Mouse (Mus musculus): ENCODE results near the gene Etv6. TPM values are rescaled to one million over a fixed set of nuclear protein-coding genes. Genes with fewer than 3 reads are reported as not detected.

Etv6 gene
- total RNA-seq, 1 experiment from 2014 or later = 22.7 TPM

DNA sequence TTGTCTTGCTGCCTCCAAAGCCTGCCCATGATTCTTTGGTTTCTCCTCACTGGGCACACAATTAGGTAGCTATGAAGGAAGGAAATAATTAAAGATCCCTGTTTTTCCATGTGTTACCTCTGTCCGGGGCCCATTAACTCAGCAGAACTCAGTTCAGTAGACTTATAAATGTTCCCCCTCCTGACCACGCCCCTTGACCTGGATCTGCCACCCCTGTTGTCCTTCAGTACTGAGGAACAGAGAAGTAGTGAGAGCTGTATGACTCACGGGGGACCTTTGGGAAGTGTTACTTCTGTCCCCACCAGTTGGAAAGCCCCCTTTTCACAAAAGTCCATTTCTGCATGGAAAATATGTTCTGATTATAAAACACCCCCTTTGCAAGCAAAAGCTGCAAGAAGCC is 226.4 kb downstream of the Etv6 start:
- ATAC-seq (ENCODE audit: extremely low read depth, insufficient number of reproducible peaks, low FRiP score, poor library complexity, severe bottlenecking) = no peak

DNA sequence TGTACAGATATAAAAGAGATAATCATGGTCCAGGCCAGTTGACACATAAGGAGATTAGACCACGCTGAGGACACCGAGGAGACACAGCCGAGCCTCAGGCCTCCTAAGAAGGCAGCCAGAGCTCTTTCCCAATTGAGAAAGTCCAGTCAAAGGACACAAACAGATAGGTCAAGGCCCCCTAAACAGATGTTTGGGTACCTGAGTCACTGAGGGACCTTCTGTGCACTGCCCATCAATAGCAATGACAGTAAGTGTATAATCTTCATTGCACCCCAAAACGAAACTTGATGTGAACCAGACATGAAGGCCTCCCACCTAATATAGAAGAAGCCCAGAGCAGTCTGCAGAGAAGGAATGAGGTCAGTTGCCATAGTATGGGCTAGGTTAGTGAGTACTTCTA is 226.9 kb downstream of the Etv6 start:
- no peak for ATAC-seq (ENCODE audit: extremely low read depth, insufficient number of reproducible peaks, low FRiP score, poor library complexity, severe bottlenecking)

DNA sequence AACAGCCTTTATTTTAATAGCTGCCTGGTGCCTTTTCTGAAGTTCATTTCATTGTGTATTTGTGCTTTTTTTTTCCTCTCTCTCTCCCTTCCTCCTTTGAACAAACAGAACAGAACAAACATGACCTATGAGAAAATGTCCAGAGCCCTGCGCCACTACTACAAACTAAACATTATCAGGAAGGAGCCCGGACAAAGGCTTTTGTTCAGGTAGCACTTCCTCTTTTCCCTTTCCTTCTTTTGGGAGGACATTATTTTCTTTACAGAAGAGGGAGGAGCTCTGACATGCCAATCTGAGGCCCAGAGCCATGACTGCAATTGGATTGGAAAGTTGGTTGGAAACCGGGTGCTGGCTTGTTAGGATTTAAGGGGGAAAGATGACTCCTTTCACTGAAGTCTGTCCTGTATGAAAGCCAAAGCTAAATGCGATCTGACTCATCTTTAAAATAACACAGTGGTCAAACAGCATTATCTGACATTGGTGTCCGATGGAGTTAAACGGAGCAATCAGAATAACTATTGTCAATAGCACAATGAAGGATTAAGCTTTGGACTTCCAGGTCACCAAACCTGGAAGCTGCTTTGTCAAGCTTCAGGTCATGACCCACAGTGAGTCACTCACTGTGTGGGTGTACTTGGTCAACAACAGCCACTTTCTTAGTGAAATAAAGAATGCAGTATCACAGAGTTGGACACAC is 227.6 kb downstream of the Etv6 start:
- ATAC-seq (ENCODE audit: extremely low read depth, insufficient number of reproducible peaks, low FRiP score, poor library complexity, severe bottlenecking) = no peak

DNA sequence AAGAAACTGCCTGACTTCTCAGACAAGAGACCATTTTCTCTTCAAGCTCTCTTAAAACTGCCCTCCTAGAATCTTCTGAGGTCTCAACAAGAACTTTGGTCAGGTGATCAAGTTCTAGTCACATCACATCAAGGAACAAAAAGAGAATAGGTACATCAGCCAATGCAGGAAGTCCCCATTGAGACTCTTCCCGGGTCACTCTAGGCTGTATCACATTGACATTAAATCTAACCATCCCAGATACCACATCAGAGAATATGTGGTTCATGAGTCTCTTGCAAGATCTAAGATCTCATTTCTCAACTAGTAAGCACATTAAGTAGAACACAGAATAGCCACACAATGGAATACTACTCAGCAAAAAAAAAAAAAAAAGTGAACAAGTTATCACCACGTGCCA is 238.4 kb downstream of the Etv6 start:
- no peak for ATAC-seq (ENCODE audit: extremely low read depth, insufficient number of reproducible peaks, low FRiP score, poor library complexity, severe bottlenecking)

DNA sequence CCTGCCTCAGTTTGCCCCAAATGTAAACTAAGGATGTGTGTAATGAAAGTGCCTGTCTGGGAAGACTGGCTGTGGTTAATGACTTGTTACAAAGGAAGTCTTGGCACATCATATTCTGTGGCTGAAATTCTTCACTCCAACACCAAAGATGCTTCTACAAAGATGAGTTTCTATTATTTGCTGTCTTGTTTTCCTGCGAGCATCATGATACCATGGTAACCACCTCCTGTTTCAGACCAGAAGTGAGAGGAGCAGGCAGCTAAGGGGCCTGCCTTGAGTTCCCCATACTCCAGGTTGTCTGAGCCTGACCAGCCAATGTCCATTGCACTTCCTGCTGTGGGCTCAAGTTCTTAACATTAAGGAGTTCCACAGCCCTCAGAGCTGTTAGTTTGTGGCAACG is 241.5 kb downstream of the Etv6 start:
- no peak for ATAC-seq (ENCODE audit: extremely low read depth, insufficient number of reproducible peaks, low FRiP score, poor library complexity, severe bottlenecking)

DNA sequence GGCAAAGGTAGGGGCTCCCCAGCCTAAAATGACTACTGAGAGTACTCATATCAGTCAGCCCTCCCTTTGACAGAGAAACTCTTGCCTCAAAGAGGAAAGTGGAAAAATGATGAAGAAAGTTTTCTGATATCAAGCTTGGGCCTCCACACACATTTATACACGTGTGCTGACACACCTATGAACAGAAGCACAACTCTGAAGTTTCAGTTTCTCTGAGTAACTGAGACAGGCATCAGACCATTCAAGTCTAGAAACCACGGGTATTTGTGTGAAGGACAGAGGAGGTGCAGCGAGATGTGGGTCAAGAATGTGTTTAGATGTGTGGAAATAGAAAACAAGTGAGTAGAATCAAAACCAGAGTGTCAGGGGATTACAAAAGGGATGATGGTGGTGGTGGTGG is 246.6 kb downstream of the Etv6 start:
- no peak for ATAC-seq (ENCODE audit: extremely low read depth, insufficient number of reproducible peaks, low FRiP score, poor library complexity, severe bottlenecking)

DNA sequence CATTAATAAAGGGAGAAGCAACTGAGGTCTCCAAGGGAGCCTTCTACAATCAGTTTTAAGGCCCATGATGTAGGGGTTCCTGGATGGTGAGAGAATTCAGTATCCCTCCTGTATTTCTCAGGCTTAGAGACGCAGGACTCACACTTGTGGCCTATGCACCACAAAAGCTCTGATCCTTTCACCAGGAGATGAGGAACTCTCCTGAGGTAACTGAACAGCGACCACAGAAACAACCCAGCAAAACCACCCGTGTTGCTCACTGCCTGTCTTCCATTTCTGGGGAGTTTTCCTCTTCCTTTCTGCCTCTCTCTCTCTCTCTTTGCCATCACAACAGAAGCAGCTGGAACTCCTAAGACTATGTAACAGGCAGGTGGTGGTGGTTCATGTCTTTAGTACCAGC is 256.3 kb downstream of the Etv6 start:
- ATAC-seq (ENCODE audit: extremely low read depth, insufficient number of reproducible peaks, low FRiP score, poor library complexity, severe bottlenecking) = no peak

DNA sequence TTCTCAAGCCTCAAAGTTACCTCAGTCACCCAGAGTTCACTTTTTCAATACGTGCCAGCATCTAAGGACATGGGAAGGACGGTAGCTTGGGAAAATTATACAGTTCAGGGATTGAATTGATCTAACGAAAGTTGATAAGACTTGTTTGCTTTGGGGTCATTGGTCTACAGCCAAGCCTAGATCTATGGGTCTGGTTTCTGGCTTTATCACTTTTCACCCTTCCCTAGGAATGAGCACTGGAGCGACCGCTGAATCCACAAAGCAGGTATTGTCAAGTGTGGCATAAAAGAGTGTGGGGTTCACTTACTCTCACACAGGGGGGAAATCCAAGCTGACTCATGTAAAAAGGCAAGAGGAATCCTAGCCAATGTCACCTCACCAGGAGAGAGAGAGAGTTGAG is 256.9 kb downstream of the Etv6 start:
- ATAC-seq (ENCODE audit: extremely low read depth, insufficient number of reproducible peaks, low FRiP score, poor library complexity, severe bottlenecking) = no peak

DNA sequence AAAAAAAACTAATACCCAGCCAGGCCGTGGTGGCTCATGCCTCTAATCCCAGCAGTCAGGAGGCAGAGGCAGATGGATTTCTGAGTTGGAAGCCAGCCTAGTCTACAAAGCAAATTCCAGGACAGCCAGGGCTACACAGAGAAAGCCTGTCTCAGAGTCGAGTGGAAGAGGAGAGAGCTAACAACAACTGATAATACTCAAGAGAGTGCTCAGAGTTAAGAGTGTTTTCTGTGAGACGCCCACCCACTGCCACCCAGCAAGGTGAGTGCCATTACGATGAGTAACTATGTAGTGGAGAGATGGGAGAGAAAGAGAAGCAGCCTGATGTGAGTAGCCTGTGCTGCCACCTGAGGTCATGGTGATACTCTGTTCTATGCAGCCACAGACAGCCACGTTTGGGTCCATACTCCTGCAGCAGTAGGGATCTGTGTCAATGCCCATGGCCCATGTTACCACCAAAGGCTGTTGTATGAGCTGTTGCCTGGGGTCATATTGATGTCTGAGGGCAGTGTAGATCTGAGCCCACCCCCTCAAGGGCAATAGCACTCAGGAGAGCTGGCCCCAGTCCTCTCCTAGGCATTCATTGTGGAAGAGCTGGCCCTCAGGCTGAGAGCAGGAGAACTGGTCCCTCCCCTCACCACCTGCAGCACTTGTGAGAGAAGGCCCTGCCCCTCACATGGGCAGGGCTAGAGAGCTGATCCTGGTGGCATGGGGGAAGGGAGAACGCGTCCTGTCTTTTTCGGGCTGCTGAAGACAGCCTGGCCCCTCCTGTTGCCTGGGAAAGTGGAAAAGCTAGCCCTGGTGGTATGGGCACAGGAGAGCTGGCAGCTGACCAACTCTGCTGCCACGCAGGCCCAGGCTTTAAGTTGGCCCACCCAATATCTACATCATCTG is 258.4 kb downstream of the Etv6 start:
- ATAC-seq (ENCODE audit: extremely low read depth, insufficient number of reproducible peaks, low FRiP score, poor library complexity, severe bottlenecking) = no peak

DNA sequence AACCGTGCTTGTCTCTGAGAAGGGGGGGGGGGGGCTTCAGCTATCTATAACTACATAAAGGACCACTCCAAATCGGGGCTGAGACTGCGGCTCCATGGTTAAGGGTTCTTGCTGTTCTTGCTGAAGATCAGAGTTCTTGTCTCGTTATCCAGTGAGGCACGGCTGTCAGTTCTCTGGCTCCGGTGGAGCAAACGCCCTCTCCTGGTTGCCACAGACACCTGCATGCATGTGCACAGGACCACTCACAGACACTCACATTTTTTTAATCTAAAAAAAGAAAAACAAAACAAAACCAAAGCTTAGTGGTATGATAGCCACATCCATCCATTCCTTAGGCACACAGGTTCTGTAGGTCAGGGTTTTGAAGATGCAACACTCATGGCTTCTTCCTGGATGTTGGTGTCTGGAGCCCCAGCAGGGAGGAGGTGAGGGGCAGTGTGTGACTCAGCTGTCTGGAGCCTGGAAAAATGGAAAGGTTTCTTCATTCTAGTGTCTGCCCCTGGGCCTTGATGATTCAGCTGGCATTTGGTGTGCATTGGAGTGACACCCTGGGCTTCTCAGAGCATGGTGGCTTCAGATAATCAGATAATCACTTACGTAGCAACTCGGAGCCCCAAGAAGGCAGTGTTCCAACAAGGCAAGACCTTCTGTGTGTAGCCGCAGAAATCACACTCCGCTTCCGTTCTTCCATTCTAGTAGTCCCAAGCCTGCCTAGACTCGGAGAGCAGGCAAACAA is 262.6 kb downstream of the Etv6 start:
- ATAC-seq (ENCODE audit: extremely low read depth, insufficient number of reproducible peaks, low FRiP score, poor library complexity, severe bottlenecking) = no peak

DNA sequence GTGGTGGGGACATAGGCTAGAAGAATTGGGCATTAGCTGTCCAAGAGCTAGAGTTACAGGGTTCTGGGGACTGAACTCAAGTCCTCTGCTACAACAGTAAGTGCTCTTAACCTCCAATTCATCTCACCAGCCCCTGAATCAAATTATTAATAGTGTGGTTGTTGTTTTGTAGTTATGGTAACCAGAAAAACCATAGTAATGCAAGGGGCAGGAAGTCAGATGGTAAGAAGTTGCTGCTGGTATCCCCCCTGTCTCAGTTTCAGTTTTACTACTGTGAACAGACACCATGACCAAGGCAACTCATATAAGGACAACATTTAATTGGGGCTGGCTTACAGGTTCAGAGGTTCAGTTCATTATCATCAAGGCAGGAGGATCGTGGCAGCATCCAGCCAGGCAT is 266.5 kb downstream of the Etv6 start:
- no peak for ATAC-seq (ENCODE audit: extremely low read depth, insufficient number of reproducible peaks, low FRiP score, poor library complexity, severe bottlenecking)

DNA sequence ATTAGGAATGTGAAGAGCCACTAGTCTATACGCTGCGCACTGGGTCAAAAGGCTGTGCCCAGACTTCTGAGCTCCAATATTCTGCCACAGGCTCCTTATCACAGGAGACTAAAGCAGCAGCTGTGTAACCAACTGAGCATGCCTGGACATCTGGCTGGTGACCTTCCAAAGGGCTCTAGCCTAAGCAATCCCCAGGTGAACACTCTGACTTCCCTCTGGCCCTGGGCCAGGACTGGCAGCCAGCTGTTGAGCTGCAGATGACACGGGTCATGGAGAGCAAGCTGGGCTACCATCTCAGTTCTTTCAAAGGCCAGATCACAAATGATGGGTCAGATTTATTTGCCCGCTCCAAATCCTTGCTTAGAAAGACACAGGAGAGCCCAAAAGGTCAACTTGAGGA is 275.8 kb downstream of the Etv6 start:
- no peak for ATAC-seq (ENCODE audit: extremely low read depth, insufficient number of reproducible peaks, low FRiP score, poor library complexity, severe bottlenecking)

DNA sequence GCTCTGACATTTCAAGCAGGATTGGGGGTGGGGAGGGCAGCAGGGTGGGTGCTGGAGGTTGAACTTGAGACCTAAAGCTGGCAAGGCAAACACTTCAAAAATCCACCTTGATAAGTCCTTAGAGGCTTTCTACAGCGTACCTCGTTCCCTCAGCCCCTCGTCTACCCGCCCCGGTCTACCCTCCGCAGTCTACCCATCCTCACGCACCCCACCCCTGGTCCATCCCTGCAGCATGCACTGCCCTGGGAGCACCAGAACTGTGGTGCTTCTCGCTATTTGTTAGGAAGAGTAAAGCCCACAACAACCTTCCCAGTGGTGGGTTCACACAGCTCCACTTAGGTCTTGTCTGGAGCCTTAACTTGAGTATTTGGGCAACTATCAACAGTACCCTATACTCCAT is 277.1 kb downstream of the Etv6 start:
- no peak for ATAC-seq (ENCODE audit: extremely low read depth, insufficient number of reproducible peaks, low FRiP score, poor library complexity, severe bottlenecking)

DNA sequence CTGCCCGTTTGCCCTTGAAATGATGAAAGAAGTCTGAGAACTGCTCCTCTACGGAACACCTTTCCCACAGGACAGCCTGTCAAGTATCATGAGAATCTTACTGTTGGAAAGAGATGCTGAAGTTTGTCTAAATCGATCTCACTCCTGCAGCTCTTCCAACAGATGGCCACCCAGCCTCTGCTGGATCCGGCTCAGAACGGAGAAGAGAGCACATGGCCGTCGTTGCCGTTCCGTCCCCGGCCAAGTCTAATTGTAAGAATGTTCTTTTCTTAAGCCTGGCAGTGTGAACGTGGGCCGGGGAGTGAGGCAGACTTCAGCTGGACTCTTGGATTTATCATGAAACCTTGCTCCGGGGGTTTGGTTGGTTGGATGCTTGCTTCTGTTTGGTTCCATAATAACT is 281.9 kb downstream of the Etv6 start:
- ATAC-seq (ENCODE audit: extremely low read depth, insufficient number of reproducible peaks, low FRiP score, poor library complexity, severe bottlenecking) = no peak

Other genes starting within 250 kb of the Etv6 start
- not detected in 2 replicates for gene Kap, start 181.9 kb upstream of the Etv6 start, total RNA-seq (2017)